ENCODE assay signal across 22 mouse cellular contexts in the genomic region with DNA sequence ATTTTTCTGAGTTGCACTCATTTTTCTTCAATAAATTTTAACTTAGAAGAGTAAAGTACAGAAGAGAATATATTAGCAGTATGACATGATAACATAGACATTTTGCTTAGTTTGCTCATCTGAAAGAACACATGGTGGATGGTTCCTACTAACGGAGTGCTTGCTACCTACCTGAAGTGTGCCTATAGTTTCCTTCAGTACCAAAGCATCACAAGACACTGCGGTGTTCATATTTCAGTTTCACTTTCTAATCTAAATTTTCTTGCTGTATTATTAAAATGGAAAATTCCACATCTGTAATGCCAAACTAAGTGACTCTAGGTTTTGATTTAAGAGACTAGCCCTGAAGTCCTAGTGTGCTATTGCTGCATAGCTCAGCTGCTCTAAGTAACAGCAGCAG.
DNase-seq lines count a peak whose midpoint lies in the region; ATAC-seq lines count a peak whose summit lies in the region.
"Had no signal": no experiment of that assay in that cellular context is flagged by ENCODE, and none has a peak within 500 bp of the region (broad histone marks: within the 10 kb centered on the region; RNA-seq: fewer than 3 reads in every experiment).

No protein-coding gene starts in this region.

- no peaks in the 10 kb centered on the region for H3K36me3 ChIP-seq in kidney, embryonic 15.5 days
- H3K36me3 ChIP-seq in embryonic facial prominence, embryonic 10.5 days (replicated peaks): no peaks in the 10 kb centered on the region
- H3K36me3 ChIP-seq: embryonic facial prominence, embryonic 15.5 days; forebrain, embryonic 10.5 days; heart, embryonic 10.5 days; hindbrain, embryonic 12.5 days had no signal

- no peak overlapping the region for H3K4me2 ChIP-seq in kidney, embryonic 15.5 days
- H3K4me2 ChIP-seq: embryonic facial prominence, embryonic 15.5 days; hindbrain, embryonic 12.5 days had no signal

- peak overlapping the region; percentile 39; the same call in 1 of the 2 replicates for H3K27ac ChIP-seq in kidney, embryonic 15.5 days
- no peak overlapping the region for H3K27ac ChIP-seq in embryonic facial prominence, embryonic 10.5 days (replicated peaks)
- H3K27ac ChIP-seq: embryonic facial prominence, embryonic 15.5 days; forebrain, embryonic 10.5 days; gastrocnemius, adult 2 months; heart, embryonic 10.5 days; hindbrain, embryonic 12.5 days had no signal

- WGBS in kidney, embryonic 15.5 days: 62% methylated on average over 2 of the region's 2 CpGs
- 94% methylated on average over 2 of the region's 2 CpGs for WGBS in embryonic facial prominence, embryonic 10.5 days

- DNase-seq in kidney, adult 11 months: no peak
- DNase-seq in 3T3-L1 (ENCODE audit: low read depth, low spot score): peak; percentile 37
- peak; percentile 7 for DNase-seq in naive thymus-derived CD4-positive, alpha-beta T cell, adult 2 months (ENCODE audit: low read depth)
- DNase-seq in embryonic facial prominence, embryonic 10.5 days (ENCODE audit: low spot score): no peak
- no peak for DNase-seq in heart, adult 11 months
- DNase-seq: adrenal gland, postnatal 25 days; cerebellum, adult 2 months; cerebellum, postnatal 10 days; gastrocnemius, adult 2 months; gastrocnemius, postnatal 36 days; heart, adult 18-20 months; heart, postnatal 10 days; heart, postnatal 4 days had no signal

- no peak overlapping the region for H3K4me3 ChIP-seq in kidney, embryonic 15.5 days (replicated peaks)
- H3K4me3 ChIP-seq in embryonic facial prominence, embryonic 10.5 days: no peak overlapping the region
- H3K4me3 ChIP-seq: embryonic facial prominence, embryonic 15.5 days; erythroblast, embryonic 14.5 days; forebrain, embryonic 10.5 days; gastrocnemius, adult 2 months; heart, embryonic 10.5 days; hindbrain, embryonic 12.5 days had no signal

- no peaks in the 10 kb centered on the region for H3K27me3 ChIP-seq in kidney, embryonic 15.5 days
- no peaks in the 10 kb centered on the region for H3K27me3 ChIP-seq in embryonic facial prominence, embryonic 10.5 days (replicated peaks; ENCODE audit: low read depth, poor library complexity, severe bottlenecking)
- H3K27me3 ChIP-seq: embryonic facial prominence, embryonic 15.5 days; hindbrain, embryonic 12.5 days had no signal

- 0 out of 2 replicates have a peak, but pooled peaks cover 4% of the 10 kb centered on the region for H3K4me1 ChIP-seq in kidney, embryonic 15.5 days
- H3K4me1 ChIP-seq in embryonic facial prominence, embryonic 10.5 days: peaks cover 9% of the 10 kb centered on the region
- H3K4me1 ChIP-seq: embryonic facial prominence, embryonic 15.5 days; forebrain, embryonic 10.5 days; heart, embryonic 10.5 days; hindbrain, embryonic 12.5 days had no signal

- no peak overlapping the region for H3K9ac ChIP-seq in kidney, embryonic 15.5 days
- H3K9ac ChIP-seq: embryonic facial prominence, embryonic 15.5 days; hindbrain, embryonic 12.5 days had no signal

- no peak for ATAC-seq in kidney, embryonic 15.5 days (replicated peaks; ENCODE audit: low FRiP score)
- ATAC-seq in CD4-positive, CD25-positive, alpha-beta regulatory T cell, adult 4 months: peak; percentile 84
- ATAC-seq: forebrain, embryonic 14.5 days; hindbrain, embryonic 16.5 days had no signal

- H3K9me3 ChIP-seq in kidney, embryonic 15.5 days (replicated peaks): no peaks in the 10 kb centered on the region
- H3K9me3 ChIP-seq in embryonic facial prominence, embryonic 10.5 days: no peaks in the 10 kb centered on the region
- H3K9me3 ChIP-seq: embryonic facial prominence, embryonic 15.5 days; forebrain, embryonic 10.5 days; heart, embryonic 10.5 days; hindbrain, embryonic 12.5 days had no signal

Comparison
In these comparisons a context has a peak if more than half of its experiments do, and no peak if none do; other contexts are left out.
1. DNase-seq: peak in 3T3-L1 (single experiment) and naive thymus-derived CD4-positive, alpha-beta T cell, adult 2 months (single experiment); none in kidney, adult 11 months (single experiment), embryonic facial prominence, embryonic 10.5 days (single experiment) and heart, adult 11 months (single experiment).